Mouse (Mus musculus) lung, embryonic 15.5 days (tissue): ENCODE measurements around the gene Dars. TPM values are rescaled to one million over a fixed set of nuclear protein-coding genes. Genes with fewer than 3 reads are reported as not detected.

Source experiments
- ATAC-seq: fragments of 200-750 bp; cut with Nextera tagmentation; 2 replicates; pipeline ENCODE4 v1.8.0; 2017; ENCODE audit warnings: moderate number of reproducible peaks, borderline replicate concordance; ENCODE audit not compliant: low FRiP score, low TSS enrichment; ENCODE audit errors: extremely low read depth
- H3K27ac ChIP-seq: fragments of 300-500 bp; sonication (generic); 2 replicates; pipeline ENCODE4 v1.5.1; 2015; ENCODE audit warnings: moderate library complexity, mild to moderate bottlenecking, inconsistent platforms
- H3K27me3 ChIP-seq: fragments of 300-500 bp; sonication (generic); 2 replicates; pipeline ENCODE4 v1.6.1; 2015; ENCODE audit warnings: inconsistent platforms
- H3K36me3 ChIP-seq: fragments of 300-500 bp; sonication (generic); 2 replicates; pipeline ENCODE4 v1.6.1; 2015; ENCODE audit warnings: inconsistent platforms
- H3K4me1 ChIP-seq: fragments of 300-500 bp; sonication (generic); 2 replicates; pipeline ENCODE4 v1.6.1; 2015; ENCODE audit warnings: inconsistent platforms
- H3K4me2 ChIP-seq: fragments of 300-500 bp; sonication (generic); 2 replicates; pipeline ENCODE4 v1.6.1; 2015; ENCODE audit warnings: inconsistent platforms, mild to moderate bottlenecking, moderate library complexity
- H3K4me3 ChIP-seq: fragments of 300-500 bp; sonication (generic); 2 replicates; pipeline ENCODE4 v1.5.1; 2015; ENCODE audit warnings: mild to moderate bottlenecking, inconsistent platforms
- H3K9ac ChIP-seq: fragments of 300-500 bp; sonication (generic); 2 replicates; pipeline ENCODE4 v1.6.1; 2015; ENCODE audit warnings: inconsistent platforms
- H3K9me3 ChIP-seq: fragments of 300-500 bp; sonication (generic); 2 replicates; pipeline ENCODE4 v1.6.1; 2016; ENCODE audit warnings: inconsistent platforms
- WGBS: fragments of 180-500 bp; shearing (Covaris S2); methylation state at CpG from one replicate; pipeline ENCODE4 v1.1.7; 2015; 5-methylcytosine and 5-hydroxymethylcytosine counted together
- polyA plus RNA-seq: library from polyadenylated mRNA; unstranded; fragments of >200 nt; fragmentation: Nextera tagmentation; extraction: Ambion mirVana; gene quantifications from 2 replicates; pipeline ENCODE4 v1.2.1, GENCODE M21; 2015

The Dars gene
- polyA plus RNA-seq, 1 experiment from 2014 or later: 179 TPM

- Histone ChIP-seq H3K9me3 (no peaks in the 10 kb centered on the region), H3K36me3 (no peaks in the 10 kb centered on the region), H3K4me3 (no peak overlapping the region), H3K4me2 (no peak overlapping the region), H3K27ac (no peak overlapping the region), H3K9ac (no peak overlapping the region), H3K27me3 (no peaks in the 10 kb centered on the region), H3K4me1 (no peaks in the 10 kb centered on the region)
- 68% methylated on average over 7 of the region's 7 CpGs for WGBS
- ATAC-seq: no peak
Observed at GRCm38 (mm10) chr1:128447206-128447902, 30.2 kb upstream of the Dars start.

GRCm38 (mm10) chr1:128443890-128444839, 27.0 kb upstream of the Dars start:
- Histone ChIP-seq H3K4me2 (no peak overlapping the region), H3K27me3 (no peaks in the 10 kb centered on the region), H3K36me3 (no peaks in the 10 kb centered on the region), H3K9ac (no peak overlapping the region), H3K4me3 (no peak overlapping the region), H3K27ac (no peak overlapping the region), H3K4me1 (no peaks in the 10 kb centered on the region), H3K9me3 (no peaks in the 10 kb centered on the region)
- no peak for ATAC-seq
- WGBS: 44% methylated on average over 9 of the region's 9 CpGs

- ATAC-seq: no peak
- Histone ChIP-seq H3K4me1 (no peaks in the 10 kb centered on the region), H3K27ac (no peak overlapping the region), H3K4me3 (no peak overlapping the region), H3K9ac (no peak overlapping the region), H3K4me2 (no peak overlapping the region), H3K36me3 (no peaks in the 10 kb centered on the region), H3K9me3 (no peaks in the 10 kb centered on the region), H3K27me3 (no peaks in the 10 kb centered on the region)
- WGBS: 15% methylated on average over 5 of the region's 5 CpGs
Observed at GRCm38 (mm10) chr1:128441129-128441473, 23.9 kb upstream of the Dars start.

GRCm38 (mm10) chr1:128440386-128441128, 23.4 kb upstream of the Dars start:
- no peak overlapping the region for H3K4me3 ChIP-seq
- 44% methylated on average over 16 of the region's 16 CpGs for WGBS
- H3K9me3 ChIP-seq: no peaks in the 10 kb centered on the region
- no peaks in the 10 kb centered on the region for H3K36me3 ChIP-seq
- no peak overlapping the region for H3K9ac ChIP-seq
- ATAC-seq: no peak
- no peak overlapping the region for H3K27ac ChIP-seq
- H3K4me1 ChIP-seq: no peaks in the 10 kb centered on the region
- H3K4me2 ChIP-seq: no peak overlapping the region; the same call in 1 of the 2 replicates
- no peaks in the 10 kb centered on the region for H3K27me3 ChIP-seq

- 93% methylated on average over 4 of the region's 4 CpGs for WGBS
- H3K9me3 ChIP-seq: no peaks in the 10 kb centered on the region
Observed at GRCm38 (mm10) chr1:128439618-128440017, 22.4 kb upstream of the Dars start.

GRCm38 (mm10) chr1:128438526-128438925, 21.4 kb upstream of the Dars start:
- no peak overlapping the region for H3K4me3 ChIP-seq
- ATAC-seq: no peak
- 83% methylated on average over 5 of the region's 5 CpGs for WGBS

More at GRCm38 (mm10) chr1:128439618-128440017, 22.4 kb upstream of the Dars start:
- Histone ChIP-seq H3K27ac (no peak overlapping the region), H3K4me1 (no peaks in the 10 kb centered on the region), H3K36me3 (no peaks in the 10 kb centered on the region), H3K27me3 (no peaks in the 10 kb centered on the region), H3K4me3 (no peak overlapping the region), H3K4me2 (no peak overlapping the region), H3K9ac (no peak overlapping the region)
- ATAC-seq: no peak

GRCm38 (mm10) chr1:128437276-128437675, 20.1 kb upstream of the Dars start:
- H3K27ac ChIP-seq: no peak overlapping the region
- ATAC-seq: no peak
- WGBS: 31% methylated on average over 1 of the region's 1 CpGs

More at GRCm38 (mm10) chr1:128438526-128438925, 21.4 kb upstream of the Dars start:
- Histone ChIP-seq H3K27ac (no peak overlapping the region), H3K9ac (no peak overlapping the region), H3K4me2 (no peak overlapping the region), H3K4me1 (no peaks in the 10 kb centered on the region), H3K9me3 (no peaks in the 10 kb centered on the region), H3K36me3 (no peaks in the 10 kb centered on the region), H3K27me3 (no peaks in the 10 kb centered on the region)

GRCm38 (mm10) chr1:128436015-128436414, 18.8 kb upstream of the Dars start:
- H3K27me3 ChIP-seq: no peaks in the 10 kb centered on the region
- no peaks in the 10 kb centered on the region for H3K36me3 ChIP-seq
- H3K9me3 ChIP-seq: no peaks in the 10 kb centered on the region
- no peak overlapping the region for H3K4me3 ChIP-seq
- H3K9ac ChIP-seq: no peak overlapping the region
- H3K27ac ChIP-seq: no peak overlapping the region
- ATAC-seq: no peak
- H3K4me1 ChIP-seq: no peaks in the 10 kb centered on the region
- no peak overlapping the region for H3K4me2 ChIP-seq
- WGBS: 88% methylated on average over 3 of the region's 3 CpGs

More at GRCm38 (mm10) chr1:128437276-128437675, 20.1 kb upstream of the Dars start:
- H3K4me1 ChIP-seq: no peaks in the 10 kb centered on the region
- no peaks in the 10 kb centered on the region for H3K36me3 ChIP-seq
- H3K27me3 ChIP-seq: no peaks in the 10 kb centered on the region
- H3K9me3 ChIP-seq: no peaks in the 10 kb centered on the region
- no peak overlapping the region for H3K4me3 ChIP-seq
- H3K4me2 ChIP-seq: no peak overlapping the region
- no peak overlapping the region for H3K9ac ChIP-seq

GRCm38 (mm10) chr1:128435551-128435950, 18.4 kb upstream of the Dars start:
- Histone ChIP-seq H3K27ac (no peak overlapping the region), H3K27me3 (no peaks in the 10 kb centered on the region), H3K36me3 (no peaks in the 10 kb centered on the region), H3K4me1 (no peaks in the 10 kb centered on the region), H3K4me3 (no peak overlapping the region), H3K9me3 (no peaks in the 10 kb centered on the region), H3K4me2 (no peak overlapping the region), H3K9ac (no peak overlapping the region)
- no peak for ATAC-seq
- WGBS: 47% methylated on average over 4 of the region's 4 CpGs

GRCm38 (mm10) chr1:128424928-128425327, 7.8 kb upstream of the Dars start:
- no peak overlapping the region for H3K27ac ChIP-seq
- WGBS: 84% methylated on average over 3 of the region's 3 CpGs
- no peak overlapping the region for H3K9ac ChIP-seq
- H3K4me3 ChIP-seq: no peak overlapping the region
- H3K4me1 ChIP-seq: no peaks in the 10 kb centered on the region
- ATAC-seq: no peak
- no peaks in the 10 kb centered on the region for H3K36me3 ChIP-seq
- H3K27me3 ChIP-seq: no peaks in the 10 kb centered on the region
- no peak overlapping the region for H3K4me2 ChIP-seq
- H3K9me3 ChIP-seq: no peaks in the 10 kb centered on the region

GRCm38 (mm10) chr1:128417533-128417888, 343 bp upstream of the Dars start:
- H3K9me3 ChIP-seq: no peaks in the 10 kb centered on the region
- peak overlapping the region; percentile 94 for H3K27ac ChIP-seq
- WGBS: 45% methylated on average over 5 of the region's 5 CpGs
- peaks cover 16% of the 10 kb centered on the region for H3K36me3 ChIP-seq
- H3K4me3 ChIP-seq: peak overlapping the region; percentile 95
- no peaks in the 10 kb centered on the region for H3K27me3 ChIP-seq
- H3K4me2 ChIP-seq: peak overlapping the region; percentile 63
- peak; percentile 33 for ATAC-seq
- H3K9ac ChIP-seq: no peak overlapping the region
- H3K4me1 ChIP-seq: no peaks in the 10 kb centered on the region
